Mouse (Mus musculus) myocyte (in vitro differentiated cells): ENCODE data around the gene Pigt.

Experiments used
- E2F4 ChIP-seq: IDR thresholded peaks from one replicate; pipeline ENCODE4 v1.6.1; 2011; ENCODE audit warnings: mild to moderate bottlenecking, control low read depth, moderate library complexity; ENCODE audit not compliant: insufficient read depth
- MAX ChIP-seq: IDR thresholded peaks from one replicate; pipeline ENCODE4 v1.6.1; 2011; ENCODE audit warnings: low read depth, mild to moderate bottlenecking, control low read depth
- POLR2A ChIP-seq: IDR thresholded peaks from one replicate; pipeline ENCODE4 v1.6.1; 2011; ENCODE audit warnings: low read depth, mild to moderate bottlenecking, control low read depth, moderate library complexity; ENCODE audit not compliant: insufficient read length
- REST ChIP-seq: IDR thresholded peaks from one replicate; pipeline ENCODE4 v1.6.1; 2011; ENCODE audit warnings: mild to moderate bottlenecking, control low read depth, moderate library complexity; ENCODE audit not compliant: insufficient read depth, insufficient read length
- TCF12 ChIP-seq: IDR thresholded peaks from one replicate; pipeline ENCODE4 v1.6.1; 2011; ENCODE audit warnings: mild to moderate bottlenecking, control low read depth; ENCODE audit not compliant: poor library complexity, insufficient read depth, severe bottlenecking
- USF1 ChIP-seq: IDR thresholded peaks from one replicate; pipeline ENCODE4 v1.6.1; 2011; ENCODE audit warnings: low read depth, mild to moderate bottlenecking, control low read depth, moderate library complexity

- no peak for TF ChIP-seq POLR2A
- TF ChIP-seq MAX, result no peak
- TF ChIP-seq TCF12, result no peak
- no peak for TF ChIP-seq USF1
- no peak for TF ChIP-seq E2F4
- TF ChIP-seq REST, result no peak
Observed at GRCm38 (mm10) chr2:164523301-164523773, 26.0 kb downstream of the Pigt start.
